Comparison of ENCODE assay signal across 11 mouse cellular contexts in the genomic region with DNA sequence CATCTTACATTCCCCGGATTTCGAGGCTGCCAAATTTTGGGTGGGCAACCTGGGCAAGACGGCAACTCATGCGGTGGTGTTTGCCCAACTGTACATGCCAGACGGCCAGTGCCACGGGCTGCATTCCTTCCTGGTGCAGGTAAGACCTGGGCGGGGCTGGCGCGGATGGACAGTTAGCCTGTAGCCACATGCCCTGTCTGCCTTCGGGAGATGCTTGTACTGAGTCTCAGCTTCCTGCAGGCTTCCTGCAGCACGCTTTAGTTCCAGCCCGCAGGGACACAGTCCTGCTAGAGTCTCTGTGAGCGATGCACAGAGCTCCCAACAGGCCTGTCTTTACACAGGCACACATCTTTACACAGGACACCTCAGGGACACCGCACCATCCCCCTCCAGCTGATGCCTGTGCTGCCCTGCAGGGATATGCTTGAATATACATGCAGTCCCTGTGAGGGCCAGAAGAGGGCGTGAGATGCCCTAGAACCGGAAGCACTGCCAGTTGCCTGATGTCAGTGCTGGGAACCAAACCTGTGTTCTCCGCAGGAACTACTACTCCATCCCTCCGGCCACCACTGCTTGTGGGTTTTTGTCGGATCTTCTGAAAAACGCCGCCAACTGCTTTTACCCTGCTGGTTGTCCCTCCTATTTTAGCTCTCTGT. TPM values are rescaled to one million over a fixed set of nuclear protein-coding genes. Genes with fewer than 3 reads are reported as not detected.
DNase-seq lines count a peak whose midpoint lies in the region; ATAC-seq and TF ChIP-seq lines count a peak whose summit lies in the region.
"Had no signal": no experiment of that assay in that cellular context is flagged by ENCODE, and none has a peak within 500 bp of the region (broad histone marks: within the 10 kb centered on the region; RNA-seq: fewer than 3 reads in every experiment).

No protein-coding gene starts in this region.

- no peak overlapping the region for H3K4me2 ChIP-seq in midbrain, postnatal 0 days (ENCODE audit: low read depth, low read length, poor library complexity, severe bottlenecking)
- H3K4me2 ChIP-seq in midbrain, embryonic 11.5 days = no peak overlapping the region

- DNase-seq in heart, adult 11 months = peak; percentile 90
- DNase-seq in heart, embryonic 10.5 days (ENCODE audit: low spot score) = no peak
- no peak for DNase-seq in midbrain, postnatal 0 days (ENCODE audit: low spot score)
- DNase-seq in midbrain, embryonic 11.5 days (ENCODE audit: low spot score, missing footprints) = no peak
- DNase-seq in G1E (ENCODE audit: low spot score) = no peak
- DNase-seq in layer of hippocampus, postnatal 36 days = no peak
- DNase-seq: cerebellum, postnatal 10 days; heart, postnatal 36 days had no signal

- no peak overlapping the region for H3K27ac ChIP-seq in heart, embryonic 10.5 days
- no peak overlapping the region for H3K27ac ChIP-seq in midbrain, postnatal 0 days (ENCODE audit: low read depth, low read length)
- H3K27ac ChIP-seq in midbrain, embryonic 11.5 days (ENCODE audit: low read depth, low read length) = no peak overlapping the region
- H3K27ac ChIP-seq: macrophage had no signal

- no peak for ATAC-seq in midbrain, postnatal 0 days (ENCODE audit: low FRiP score)
- ATAC-seq in midbrain, embryonic 11.5 days (ENCODE audit: low FRiP score) = no peak
- no peak for ATAC-seq in G1E (ENCODE audit: extremely low read depth, insufficient number of reproducible peaks, low FRiP score, poor library complexity, severe bottlenecking)
- ATAC-seq in megakaryocyte-erythroid progenitor cell, adult 5-6 weeks (replicated peaks; ENCODE audit: low FRiP score, low TSS enrichment, poor library complexity, severe bottlenecking) = peak; percentile 46; the same call in 1 of the 2 replicates
- ATAC-seq in frontal cortex, adult (ENCODE audit: low TSS enrichment) = no peak

- no peaks in the 10 kb centered on the region for H3K4me1 ChIP-seq in heart, embryonic 10.5 days
- no peaks in the 10 kb centered on the region for H3K4me1 ChIP-seq in midbrain, postnatal 0 days (ENCODE audit: insufficient read depth, low read length)
- H3K4me1 ChIP-seq in midbrain, embryonic 11.5 days (ENCODE audit: control insufficient read depth, insufficient read depth, low read length) = no peaks in the 10 kb centered on the region
- H3K4me1 ChIP-seq in G1E (ENCODE audit: insufficient read depth, low read depth, low read length) = no peaks in the 10 kb centered on the region

- no peak overlapping the region for H3K4me3 ChIP-seq in heart, embryonic 10.5 days
- no peak overlapping the region for H3K4me3 ChIP-seq in midbrain, postnatal 0 days (ENCODE audit: low read depth, low read length)
- no peak overlapping the region for H3K4me3 ChIP-seq in midbrain, embryonic 11.5 days (ENCODE audit: low read depth, low read length)
- no peak overlapping the region for H3K4me3 ChIP-seq in G1E (ENCODE audit: low read depth, low read length)

- peaks cover 11% of the 10 kb centered on the region; the same call in 1 of the 2 replicates for H3K27me3 ChIP-seq in heart, embryonic 10.5 days (ENCODE audit: insufficient read depth, poor library complexity, severe bottlenecking)
- no peaks in the 10 kb centered on the region for H3K27me3 ChIP-seq in midbrain, postnatal 0 days (ENCODE audit: insufficient read depth, low read length)
- no peaks in the 10 kb centered on the region for H3K27me3 ChIP-seq in midbrain, embryonic 11.5 days (ENCODE audit: control insufficient read depth, insufficient read depth, low read length)
- H3K27me3 ChIP-seq in G1E (ENCODE audit: insufficient read depth, low read length) = no peaks in the 10 kb centered on the region

- H3K36me3 ChIP-seq in heart, embryonic 10.5 days = peaks cover 61% of the 10 kb centered on the region
- peaks cover 59% of the 10 kb centered on the region for H3K36me3 ChIP-seq in midbrain, postnatal 0 days (ENCODE audit: insufficient read depth, low read length)
- peaks cover 17% of the 10 kb centered on the region for H3K36me3 ChIP-seq in midbrain, embryonic 11.5 days (ENCODE audit: control insufficient read depth, insufficient read depth, low read length)
- H3K36me3 ChIP-seq in G1E (replicated peaks) = peaks cover 93% of the 10 kb centered on the region

- peak; percentile 38 for TF ChIP-seq CTCF in midbrain, postnatal 0 days (IDR thresholded peaks at IDR 0.05)
- TF ChIP-seq CTCF in G1E (IDR thresholded peaks at IDR 0.05; ENCODE audit: low read depth, low read length) = 0 out of 2 replicates have a peak, but pooled peaks have one; percentile 15

- WGBS in heart, embryonic 10.5 days = 75% methylated on average over 21 of the region's 21 CpGs
- WGBS in midbrain, postnatal 0 days = 83% methylated on average over 21 of the region's 21 CpGs
- WGBS in midbrain, embryonic 11.5 days = 83% methylated on average over 21 of the region's 21 CpGs

- no peak overlapping the region for H3K9ac ChIP-seq in midbrain, postnatal 0 days (replicated peaks; ENCODE audit: low read length, poor library complexity, severe bottlenecking)
- H3K9ac ChIP-seq in midbrain, embryonic 11.5 days (ENCODE audit: low read length) = no peak overlapping the region

- H3K9me3 ChIP-seq in heart, embryonic 10.5 days = no peaks in the 10 kb centered on the region; the same call in 1 of the 2 replicates
- H3K9me3 ChIP-seq in midbrain, postnatal 0 days (ENCODE audit: low read length) = peaks cover 2% of the 10 kb centered on the region; the same call in 1 of the 2 replicates
- 0 out of 2 replicates have a peak, but pooled peaks cover 2% of the 10 kb centered on the region for H3K9me3 ChIP-seq in midbrain, embryonic 11.5 days (ENCODE audit: control insufficient read depth, low read length)
- 0 out of 2 replicates have a peak, but pooled peaks cover 3% of the 10 kb centered on the region for H3K9me3 ChIP-seq in G1E (replicated peaks)

RNA-seq across cellular contexts. Expression of a gene that starts 9.4 kb away (rescaled TPM):
- 9.9 and 10.3 TPM in 2 replicates for polyA plus RNA-seq in heart, embryonic 10.5 days (2016; fragmentation: Nextera tagmentation; extraction: Ambion mirVana)
- 27.5 and 29.5 TPM in 2 replicates for total RNA-seq in midbrain, postnatal 0 days (2014; rRNA removed)
- polyA plus RNA-seq in midbrain, postnatal 0 days (2015; fragmentation: Nextera tagmentation; extraction: Ambion mirVana) = 13.5 and 15.6 TPM in 2 replicates
- 14.6 and 14.9 TPM in 2 replicates for polyA plus RNA-seq in midbrain, embryonic 11.5 days (2014; fragmentation: Nextera tagmentation; extraction: Ambion mirVana)
- 36.1 and 41.2 TPM in 2 replicates for total RNA-seq in G1E (2014; fragmentation: Nextera tagmentation)
- 49.0 and 51.8 TPM in 2 replicates for total RNA-seq in G1E (2017)
- polyA plus RNA-seq in G1E (2012) = 6.0 and 8.5 TPM in 2 replicates
- total RNA-seq in megakaryocyte-erythroid progenitor cell, adult 5-6 weeks (2014; fragmentation: Nextera tagmentation) = 7.9 and 12.4 TPM in 2 replicates
- total RNA-seq in megakaryocyte-erythroid progenitor cell, adult 5-6 weeks (2017) = 5.0 and 20.3 TPM in 2 replicates
- total RNA-seq in layer of hippocampus, postnatal 36 days (2021) = 10 to 100 TPM; 26.3 to 28.8 TPM

RNA-seq across cellular contexts. Expression of a gene that starts 17.3 kb away (rescaled TPM):
- polyA plus RNA-seq in heart, embryonic 10.5 days (2016; fragmentation: Nextera tagmentation; extraction: Ambion mirVana) = 5.6 and 9.4 TPM in 2 replicates
- 5.8 and 11.3 TPM in 2 replicates for total RNA-seq in midbrain, postnatal 0 days (2014; rRNA removed)
- 3.4 and 4.9 TPM in 2 replicates for polyA plus RNA-seq in midbrain, postnatal 0 days (2015; fragmentation: Nextera tagmentation; extraction: Ambion mirVana)
- polyA plus RNA-seq in midbrain, embryonic 11.5 days (2014; fragmentation: Nextera tagmentation; extraction: Ambion mirVana) = 7.9 and 9.3 TPM in 2 replicates
- total RNA-seq in G1E (2014; fragmentation: Nextera tagmentation) = 14.7 and 16.4 TPM in 2 replicates
- total RNA-seq in G1E (2017) = 15.0 and 18.0 TPM in 2 replicates
- polyA plus RNA-seq in G1E (2012) = 4.2 and 5.9 TPM in 2 replicates
- total RNA-seq in megakaryocyte-erythroid progenitor cell, adult 5-6 weeks (2014; fragmentation: Nextera tagmentation) = 9.4 and 12.1 TPM in 2 replicates
- total RNA-seq in megakaryocyte-erythroid progenitor cell, adult 5-6 weeks (2017) = 8.0 and 8.4 TPM in 2 replicates
- 1 to 10 TPM; 7.6 to 9.1 TPM for total RNA-seq in layer of hippocampus, postnatal 36 days (2021)
